Mouse (Mus musculus): ENCODE results near the gene Vti1a.

Vti1a gene

GRCm38 (mm10) chr19:55461963-55462362 is 145.9 kb downstream of the Vti1a start:
- DNase-seq (ENCODE audit: low read depth) = peak; percentile 66

- no peak for DNase-seq (ENCODE audit: low read depth)
Measured at GRCm38 (mm10) chr19:55463670-55464069, 147.6 kb downstream of the Vti1a start.

- no peak for DNase-seq (ENCODE audit: low read depth)
Measured at GRCm38 (mm10) chr19:55469301-55470051, 153.4 kb downstream of the Vti1a start.

- no peak for DNase-seq (ENCODE audit: low read depth)
Measured at GRCm38 (mm10) chr19:55472582-55472981, 156.5 kb downstream of the Vti1a start.

- DNase-seq (ENCODE audit: low read depth) = no peak
Measured at GRCm38 (mm10) chr19:55474225-55474624, 158.1 kb downstream of the Vti1a start.

- no peak for DNase-seq (ENCODE audit: low read depth)
Measured at GRCm38 (mm10) chr19:55480526-55480925, 164.4 kb downstream of the Vti1a start.

GRCm38 (mm10) chr19:55481308-55481707 is 165.2 kb downstream of the Vti1a start:
- DNase-seq (ENCODE audit: low read depth) = no peak

- DNase-seq (ENCODE audit: low read depth) = peak; percentile 59
Measured at GRCm38 (mm10) chr19:55483526-55483925, 167.4 kb downstream of the Vti1a start.

GRCm38 (mm10) chr19:55484559-55484958 is 168.5 kb downstream of the Vti1a start:
- no peak for DNase-seq (ENCODE audit: low read depth)

- DNase-seq (ENCODE audit: low read depth) = peak; percentile 58
Measured at GRCm38 (mm10) chr19:55486473-55486872, 170.4 kb downstream of the Vti1a start.

GRCm38 (mm10) chr19:55491126-55492076 is 175.3 kb downstream of the Vti1a start:
- DNase-seq (ENCODE audit: low read depth) = peak; percentile 46

GRCm38 (mm10) chr19:55496333-55496732 is 180.2 kb downstream of the Vti1a start:
- no peak for DNase-seq (ENCODE audit: low read depth)

GRCm38 (mm10) chr19:55499179-55499863 is 183.2 kb downstream of the Vti1a start:
- DNase-seq (ENCODE audit: low read depth) = no peak

GRCm38 (mm10) chr19:55501985-55502384 is 185.9 kb downstream of the Vti1a start:
- DNase-seq (ENCODE audit: low read depth) = no peak

GRCm38 (mm10) chr19:55503771-55504170 is 187.7 kb downstream of the Vti1a start:
- DNase-seq (ENCODE audit: low read depth) = no peak

GRCm38 (mm10) chr19:55507748-55508147 is 191.7 kb downstream of the Vti1a start:
- DNase-seq (ENCODE audit: low read depth) = no peak

- DNase-seq (ENCODE audit: low read depth) = peak; percentile 56
Measured at GRCm38 (mm10) chr19:55508239-55508638, 192.1 kb downstream of the Vti1a start.

GRCm38 (mm10) chr19:55508965-55509364 is 192.9 kb downstream of the Vti1a start:
- DNase-seq (ENCODE audit: low read depth) = peak; percentile 72

GRCm38 (mm10) chr19:55509618-55510017 is 193.5 kb downstream of the Vti1a start:
- DNase-seq (ENCODE audit: low read depth) = no peak

- DNase-seq (ENCODE audit: low read depth) = peak; percentile 73
Measured at GRCm38 (mm10) chr19:55513941-55514340, 197.8 kb downstream of the Vti1a start.

- no peak for DNase-seq (ENCODE audit: low read depth)
Measured at GRCm38 (mm10) chr19:55520236-55520635, 204.1 kb downstream of the Vti1a start.

- DNase-seq (ENCODE audit: low read depth) = no peak
Measured at GRCm38 (mm10) chr19:55523340-55523739, 207.2 kb downstream of the Vti1a start.
